Mouse (Mus musculus) midbrain, postnatal 0 days (tissue): Measurements from ENCODE around the gene Slc34a2. TPM values are rescaled to one million over a fixed set of nuclear protein-coding genes. Genes with fewer than 3 reads are reported as not detected.

Experiments used
- ATAC-seq: fragments of 200-750 bp; cut with Nextera tagmentation; 2 replicates; pipeline ENCODE4 v1.8.0; 2017; ENCODE audit warnings: moderate number of reproducible peaks, mild to moderate bottlenecking, moderate TSS enrichment, moderate library complexity; ENCODE audit not compliant: low FRiP score
- DNase-seq: peaks from one replicate; pipeline ENCODE4 v3.0.0-alpha.2; 2015; ENCODE audit warnings: low spot score
- H3K27ac ChIP-seq: fragments of 300-500 bp; sonication (generic); 2 replicates; pipeline ENCODE4 v1.5.1; 2014; ENCODE audit warnings: low read depth, mild to moderate bottlenecking, low read length, mixed read lengths
- H3K27me3 ChIP-seq: fragments of 300-500 bp; sonication (generic); 2 replicates; pipeline ENCODE4 v1.6.1; 2014; ENCODE audit warnings: low read length, control low read depth, mixed read lengths; ENCODE audit not compliant: insufficient read depth
- H3K36me3 ChIP-seq: fragments of 300-500 bp; sonication (generic); 2 replicates; pipeline ENCODE4 v1.6.1; 2014; ENCODE audit warnings: low read length, control low read depth, mixed read lengths; ENCODE audit not compliant: insufficient read depth
- H3K4me1 ChIP-seq: fragments of 300-500 bp; sonication (generic); 2 replicates; pipeline ENCODE4 v1.6.1; 2014; ENCODE audit warnings: mild to moderate bottlenecking, control low read depth, antibody characterized with exemption, low read length, mixed read lengths; ENCODE audit not compliant: insufficient read depth
- H3K4me2 ChIP-seq: fragments of 300-500 bp; sonication (generic); 2 replicates; pipeline ENCODE4 v1.6.1; 2014; ENCODE audit warnings: low read depth, mild to moderate bottlenecking, low read length, mixed read lengths; ENCODE audit not compliant: poor library complexity, severe bottlenecking
- H3K4me3 ChIP-seq: fragments of 300-500 bp; sonication (generic); 2 replicates; pipeline ENCODE4 v1.5.1; 2014; ENCODE audit warnings: low read depth, mild to moderate bottlenecking, low read length, moderate library complexity
- H3K9ac ChIP-seq: fragments of 300-500 bp; sonication (generic); replicated peaks from 2 replicates; pipeline ENCODE4 v1.6.1; 2014; ENCODE audit warnings: mild to moderate bottlenecking, low read length, moderate library complexity, mixed read lengths; ENCODE audit not compliant: poor library complexity, severe bottlenecking
- H3K9me3 ChIP-seq: fragments of 300-500 bp; sonication (generic); 2 replicates; pipeline ENCODE4 v1.6.1; 2016; ENCODE audit warnings: low read length, control low read depth
- CTCF ChIP-seq: IDR thresholded peaks from 2 replicates; pipeline ENCODE4 v1.5.1; 2016; ENCODE audit warnings: antibody characterized with exemption, mild to moderate bottlenecking
- WGBS: fragments of 180-500 bp; shearing (Covaris S2); extraction: QIAGEN DNeasy Blood & Tissue Kit; methylation state at CpG from one replicate; pipeline ENCODE4 v1.1.7; 2014; 5-methylcytosine and 5-hydroxymethylcytosine counted together
- polyA plus RNA-seq: library from polyadenylated mRNA; unstranded; fragments of >200 nt; fragmentation: Nextera tagmentation; extraction: Ambion mirVana; gene quantifications from 2 replicates; pipeline ENCODE4 v1.2.1, GENCODE M21; 2015
- total RNA-seq: library from RNA; depleted of rRNA; stranded (reverse); fragments of >200 nt; gene quantifications from 2 replicates; pipeline ENCODE4 v1.2.3, GENCODE M21; 2014

The Slc34a2 gene
- total and polyA plus RNA-seq, 2 experiments from 2014 or later: 0.15 to 0.77 TPM

DNA sequence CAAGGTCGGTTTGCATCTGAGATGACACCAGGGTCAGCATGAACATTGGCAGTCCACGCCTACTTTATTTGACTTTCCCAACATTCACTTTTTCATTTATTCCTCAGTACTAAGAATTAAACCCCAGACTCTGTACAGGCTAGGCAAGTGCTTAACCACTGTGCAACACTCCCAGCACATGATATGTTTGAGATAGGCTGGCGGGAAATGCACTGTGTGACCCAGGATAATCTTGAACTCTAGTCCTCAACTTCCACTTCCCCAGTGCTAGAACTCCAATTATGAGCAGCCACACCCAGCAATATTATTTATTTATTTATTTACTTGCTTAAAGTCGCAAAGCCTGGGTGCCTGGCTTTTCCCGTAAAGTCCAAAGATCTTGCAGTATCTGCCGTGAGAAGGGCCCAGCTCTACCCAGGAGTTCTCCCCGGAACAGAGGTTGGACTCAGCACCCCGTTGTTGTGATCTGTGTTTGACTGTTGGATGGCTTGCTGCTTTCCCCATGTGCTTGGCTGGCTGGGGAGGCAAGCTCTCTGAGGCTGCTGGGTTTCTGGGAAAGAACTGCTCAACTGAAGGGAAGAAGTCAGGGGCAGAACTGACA, 5.0 kb downstream of the Slc34a2 start:
- no peak for ATAC-seq
- 92% methylated on average over 8 of the region's 8 CpGs for WGBS
- TF ChIP-seq CTCF: no peak

GRCm38 (mm10) chr5:53043716-53044115, 5.8 kb downstream of the Slc34a2 start:
- Histone ChIP-seq H3K4me2 (no peak overlapping the region), H3K27me3 (peaks cover 3% of the 10 kb centered on the region; the same call in 1 of the 2 replicates), H3K9ac (no peak overlapping the region), H3K9me3 (no peaks in the 10 kb centered on the region), H3K27ac (no peak overlapping the region), H3K4me1 (no peaks in the 10 kb centered on the region), H3K4me3 (no peak overlapping the region), H3K36me3 (no peaks in the 10 kb centered on the region)
- WGBS: 74% methylated on average over 1 of the region's 1 CpGs
- no peak for DNase-seq
- no peak for TF ChIP-seq CTCF
- ATAC-seq: no peak

More for the DNA sequence above, 5.0 kb downstream of the Slc34a2 start:
- Histone ChIP-seq H3K27ac (no peak overlapping the region), H3K36me3 (no peaks in the 10 kb centered on the region), H3K27me3 (no peaks in the 10 kb centered on the region), H3K4me2 (no peak overlapping the region), H3K4me1 (no peaks in the 10 kb centered on the region), H3K9me3 (no peaks in the 10 kb centered on the region), H3K4me3 (no peak overlapping the region), H3K9ac (no peak overlapping the region)
- DNase-seq: no peak

DNA sequence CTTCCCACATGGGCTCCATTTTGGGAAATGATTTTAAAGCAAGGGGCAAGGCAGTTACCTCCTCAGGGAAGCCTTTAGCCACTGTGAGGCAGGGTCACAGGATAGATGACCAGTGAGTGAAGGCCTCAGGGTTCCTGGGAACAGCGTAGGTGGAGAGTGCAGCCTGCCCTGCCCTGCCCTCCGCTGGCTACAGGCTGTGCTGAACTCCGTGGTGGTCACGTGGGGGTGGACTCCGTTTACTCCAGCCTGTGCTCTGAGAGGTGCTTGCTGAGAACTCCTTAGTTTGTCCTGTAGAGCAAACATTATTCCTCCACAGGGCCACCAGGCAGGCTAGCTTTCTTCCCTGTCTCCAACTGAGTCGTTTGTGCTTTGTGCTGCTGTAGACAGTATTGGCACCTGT, 10.1 kb downstream of the Slc34a2 start:
- Histone ChIP-seq H3K4me2 (no peak overlapping the region), H3K36me3 (no peaks in the 10 kb centered on the region), H3K9me3 (no peaks in the 10 kb centered on the region), H3K27me3 (peaks cover 21% of the 10 kb centered on the region), H3K4me1 (peaks cover 5% of the 10 kb centered on the region; the same call in 1 of the 2 replicates), H3K9ac (no peak overlapping the region), H3K27ac (no peak overlapping the region), H3K4me3 (no peak overlapping the region)
- DNase-seq (no peak), ATAC-seq (no peak)
- TF ChIP-seq CTCF: no peak
- 27% methylated on average over 6 of the region's 6 CpGs for WGBS

- peaks cover 5% of the 10 kb centered on the region; the same call in 1 of the 2 replicates for H3K4me1 ChIP-seq
- no peak overlapping the region for H3K27ac ChIP-seq
- DNase-seq (no peak), ATAC-seq (no peak)
- peak overlapping the region; percentile 46 for H3K9ac ChIP-seq
- 42% methylated on average over 4 of the region's 4 CpGs for WGBS
- no peaks in the 10 kb centered on the region for H3K9me3 ChIP-seq
- no peaks in the 10 kb centered on the region for H3K36me3 ChIP-seq
- H3K4me2 ChIP-seq: peak overlapping the region; percentile 87
- peaks cover 21% of the 10 kb centered on the region for H3K27me3 ChIP-seq
- peak overlapping the region; percentile 40 for H3K4me3 ChIP-seq
- no peak for TF ChIP-seq CTCF
Measured at GRCm38 (mm10) chr5:53048599-53048998, 10.7 kb downstream of the Slc34a2 start.

GRCm38 (mm10) chr5:53049046-53049445, 11.2 kb downstream of the Slc34a2 start:
- no peak for TF ChIP-seq CTCF
- no peak overlapping the region for H3K27ac ChIP-seq
- no peaks in the 10 kb centered on the region for H3K36me3 ChIP-seq
- H3K4me2 ChIP-seq: peak overlapping the region; percentile 87
- peaks cover 21% of the 10 kb centered on the region for H3K27me3 ChIP-seq
- peak overlapping the region; percentile 40 for H3K4me3 ChIP-seq
- peak overlapping the region; percentile 46 for H3K9ac ChIP-seq
- peak; percentile 49; the same call in 1 of the 2 replicates for ATAC-seq
- H3K4me1 ChIP-seq: peaks cover 5% of the 10 kb centered on the region; the same call in 1 of the 2 replicates
- no peaks in the 10 kb centered on the region for H3K9me3 ChIP-seq
- DNase-seq: peak; percentile 17
- WGBS: 2% methylated on average over 39 of the region's 39 CpGs

DNA sequence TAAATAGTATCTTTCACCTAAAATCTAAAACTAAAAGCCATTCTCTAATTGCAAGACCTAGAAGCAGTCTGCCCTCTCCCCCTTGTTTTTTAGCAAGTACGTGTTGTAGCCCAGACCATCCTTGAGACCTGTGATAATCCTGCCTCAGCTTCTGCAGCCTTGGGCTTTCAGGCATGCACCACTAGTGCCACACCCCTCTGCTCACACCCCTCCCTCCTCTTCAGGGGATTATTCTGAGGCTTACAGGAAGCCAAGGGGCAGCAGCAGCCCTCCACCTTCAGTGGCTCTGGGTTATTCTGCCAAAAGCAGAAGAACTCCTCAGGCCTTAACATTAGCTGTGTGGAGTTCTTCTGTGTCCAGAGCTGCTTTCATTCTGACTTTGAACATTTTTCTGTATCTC, 13.1 kb downstream of the Slc34a2 start:
- WGBS: 43% methylated on average over 1 of the region's 1 CpGs
- H3K4me3 ChIP-seq: no peak overlapping the region
- no peak overlapping the region for H3K27ac ChIP-seq
- DNase-seq (no peak), ATAC-seq (no peak)
- no peak overlapping the region for H3K9ac ChIP-seq
- peaks cover 21% of the 10 kb centered on the region for H3K27me3 ChIP-seq
- H3K4me2 ChIP-seq: no peak overlapping the region
- no peak for TF ChIP-seq CTCF
- no peaks in the 10 kb centered on the region for H3K36me3 ChIP-seq
- no peaks in the 10 kb centered on the region for H3K9me3 ChIP-seq
- H3K4me1 ChIP-seq: peaks cover 5% of the 10 kb centered on the region; the same call in 1 of the 2 replicates
